Mouse (Mus musculus) spleen, adult 2 months (tissue): ENCODE data around the gene Man2a1. TPM values are rescaled to one million over a fixed set of nuclear protein-coding genes. Genes with fewer than 3 reads are reported as not detected.
"Not testable (repeated sequence)": the region's sequence is repeated elsewhere in the genome, so short reads cannot be mapped to it uniquely, and the experiment has no call there.

Experiments used
- DNase-seq, 2 experiments: peaks; one replicate each; pipeline versions ENCODE4 v3.0.0 to v3.0.0-alpha.2; 2012 to 2021; ENCODE audit warnings: low spot score in 2 of 2, low read depth in 1 of 2
- H3K27ac ChIP-seq: fragments of 200-500 bp; 2 replicates; pipeline ENCODE4 v1.5.1; 2012; ENCODE audit warnings: low read length, inconsistent platforms; ENCODE audit not compliant: insufficient read depth
- H3K27me3 ChIP-seq: fragments of 200-500 bp; 2 replicates; pipeline ENCODE4 v1.6.1; 2012; ENCODE audit warnings: mild to moderate bottlenecking, moderate library complexity, low read length, inconsistent platforms; ENCODE audit not compliant: control insufficient read depth, insufficient read depth
- H3K36me3 ChIP-seq: fragments of 200-500 bp; 2 replicates; pipeline ENCODE4 v1.6.1; 2012; ENCODE audit warnings: mild to moderate bottlenecking, low read length, inconsistent platforms; ENCODE audit not compliant: control insufficient read depth, insufficient read depth
- H3K4me1 ChIP-seq: fragments of 200-500 bp; 2 replicates; pipeline ENCODE4 v1.6.1; 2011; ENCODE audit warnings: inconsistent platforms; ENCODE audit not compliant: control insufficient read depth, insufficient read depth, insufficient read length
- H3K4me3 ChIP-seq: fragments of 200-500 bp; 2 replicates; pipeline ENCODE4 v1.5.1; 2011; ENCODE audit warnings: mild to moderate bottlenecking, inconsistent platforms; ENCODE audit not compliant: insufficient read depth, insufficient read length; ENCODE audit errors: extremely low read depth
- CTCF ChIP-seq: fragments of 200-500 bp; IDR thresholded peaks from 2 replicates; pipeline ENCODE4 v1.5.1; 2011; ENCODE audit warnings: mild to moderate bottlenecking, inconsistent platforms; ENCODE audit not compliant: insufficient read depth, insufficient read length, insufficient replicate concordance; ENCODE audit errors: extremely low read depth
- POLR2A ChIP-seq: fragments of 200-500 bp; IDR thresholded peaks from 2 replicates; pipeline ENCODE4 v1.6.1; 2011; ENCODE audit warnings: low read depth, low read length, inconsistent platforms
- WGBS: fragments of 180-500 bp; shearing (Covaris S2); methylation state at CpG from one replicate; pipeline ENCODE4 v1.1.7; 2018; 5-methylcytosine and 5-hydroxymethylcytosine counted together
- polyA plus RNA-seq: library from polyadenylated mRNA; depleted of rRNA; stranded (reverse); fragments of >200 nt; gene quantifications from 2 replicates; pipeline ENCODE4 v1.2.3, GENCODE M21; 2012

The Man2a1 gene
- polyA plus RNA-seq, 1 experiment = 10.6 TPM

DNA sequence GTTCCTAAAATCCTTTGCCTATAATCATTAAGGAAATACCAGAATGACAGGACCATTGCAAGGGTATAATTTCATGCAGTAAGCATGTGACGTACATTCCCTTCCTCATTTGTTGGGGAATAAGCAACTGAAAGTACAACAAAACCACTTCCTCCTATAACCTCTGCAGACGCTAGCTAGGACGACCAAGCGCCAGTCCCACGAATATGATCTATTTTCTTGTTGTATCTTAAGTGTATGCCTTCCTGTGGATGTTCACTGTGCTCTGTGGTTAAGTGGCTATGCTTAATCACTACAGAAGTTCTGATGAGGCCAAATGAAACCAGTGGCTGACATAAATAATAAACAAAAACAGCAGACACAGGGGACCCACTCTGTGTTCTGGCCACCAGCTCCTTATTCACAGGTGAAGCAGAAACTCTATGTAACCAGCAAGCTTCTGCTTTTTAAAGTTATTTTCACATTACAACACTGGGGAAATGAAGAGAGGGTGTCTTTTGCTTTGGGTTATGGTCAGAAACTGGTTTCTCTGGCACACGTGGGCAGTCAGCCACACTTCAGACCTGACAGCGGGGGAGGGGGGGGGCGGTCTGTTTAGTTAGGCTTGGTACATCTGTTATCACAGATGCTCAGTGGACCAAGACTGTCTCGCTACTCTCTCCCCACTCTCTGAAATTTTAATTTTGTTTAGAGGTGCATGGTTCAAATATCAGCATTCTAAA is 153.8 kb downstream of the Man2a1 start:
- no peaks in the 10 kb centered on the region for H3K27me3 ChIP-seq
- peak; percentile 42 to 64 for DNase-seq
- no peaks in the 10 kb centered on the region for H3K4me1 ChIP-seq
- TF ChIP-seq CTCF = no peak
- no peak for TF ChIP-seq POLR2A
- peak overlapping the region; percentile 83 for H3K27ac ChIP-seq
- 12% methylated on average over 9 of the region's 9 CpGs for WGBS
- H3K4me3 ChIP-seq = no peak overlapping the region; the same call in 1 of the 2 replicates
- H3K36me3 ChIP-seq = peaks cover 3% of the 10 kb centered on the region; the same call in 1 of the 2 replicates

GRCm38 (mm10) chr17:64755191-64755590 is 154.7 kb downstream of the Man2a1 start:
- H3K4me1 ChIP-seq = no peaks in the 10 kb centered on the region
- peak in 1 of 2 experiments; percentile 22 for DNase-seq
- no peak for TF ChIP-seq CTCF
- TF ChIP-seq POLR2A = no peak
- no peak overlapping the region for H3K4me3 ChIP-seq
- WGBS = 42% methylated on average over 5 of the region's 5 CpGs
- peaks cover 3% of the 10 kb centered on the region; the same call in 1 of the 2 replicates for H3K36me3 ChIP-seq
- peak overlapping the region; percentile 74 for H3K27ac ChIP-seq
- no peaks in the 10 kb centered on the region for H3K27me3 ChIP-seq

GRCm38 (mm10) chr17:64762651-64763050 is 162.1 kb downstream of the Man2a1 start:
- H3K27ac ChIP-seq, DNase-seq, H3K4me1 ChIP-seq, H3K36me3 ChIP-seq, H3K4me3 ChIP-seq, H3K27me3 ChIP-seq: not testable (repeated sequence)
- WGBS = 85% methylated on average over 4 of the region's 4 CpGs

DNA sequence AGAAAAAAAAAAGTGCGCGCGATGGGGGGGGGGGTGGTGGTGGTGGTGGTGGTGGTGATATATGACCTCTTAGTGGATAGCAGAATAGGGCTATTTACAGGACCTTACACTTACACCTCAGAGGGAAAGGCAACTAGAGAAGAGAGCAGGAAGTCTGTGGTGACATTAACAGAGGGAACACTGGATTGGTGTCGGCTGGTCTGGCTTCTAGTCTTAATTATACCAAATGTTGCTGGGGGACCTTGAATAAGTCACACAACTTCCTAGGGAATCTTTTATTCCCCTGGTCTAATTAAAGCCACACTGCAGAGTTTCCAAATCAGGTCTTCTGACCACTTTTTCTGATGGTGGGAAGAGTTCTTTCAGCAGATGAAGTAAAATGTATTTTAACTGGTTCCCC is 163.0 kb downstream of the Man2a1 start:
- H3K27ac ChIP-seq = no peak overlapping the region
- H3K4me1 ChIP-seq = no peaks in the 10 kb centered on the region
- WGBS = 89% methylated on average over 4 of the region's 4 CpGs
- TF ChIP-seq CTCF (no peak), POLR2A (no peak)
- no peaks in the 10 kb centered on the region for H3K27me3 ChIP-seq
- no peak for DNase-seq
- H3K36me3 ChIP-seq = no peaks in the 10 kb centered on the region
- H3K4me3 ChIP-seq = no peak overlapping the region

- Histone ChIP-seq H3K36me3 (no peaks in the 10 kb centered on the region), H3K27ac (no peak overlapping the region), H3K4me1 (no peaks in the 10 kb centered on the region), H3K4me3 (no peak overlapping the region), H3K27me3 (no peaks in the 10 kb centered on the region)
- 82% methylated on average over 11 of the region's 11 CpGs for WGBS
- DNase-seq = no peak
- TF ChIP-seq CTCF = no peak
- TF ChIP-seq POLR2A = no peak
Observed at GRCm38 (mm10) chr17:64764175-64765122, 163.9 kb downstream of the Man2a1 start.

- WGBS = 88% methylated on average over 9 of the region's 9 CpGs
- Histone ChIP-seq H3K4me1 (no peaks in the 10 kb centered on the region), H3K4me3 (no peak overlapping the region), H3K27ac (no peak overlapping the region), H3K36me3 (no peaks in the 10 kb centered on the region), H3K27me3 (no peaks in the 10 kb centered on the region)
- TF ChIP-seq CTCF = no peak
- TF ChIP-seq POLR2A = no peak
- DNase-seq = no peak
Observed at GRCm38 (mm10) chr17:64765286-64765685, 164.8 kb downstream of the Man2a1 start.
